Mouse (Mus musculus) ES-Bruce4 (cell line): ENCODE measurements around the gene Tnfsf10.
"Not testable (repeated sequence)": the region's sequence is repeated elsewhere in the genome, so short reads cannot be mapped to it uniquely, and the experiment has no call there.

Experiments
- CTCF ChIP-seq: IDR thresholded peaks from one replicate; pipeline ENCODE4 v1.8.1; 2011; ENCODE audit warnings: low read depth, low read length
- POLR2A ChIP-seq: IDR thresholded peaks from one replicate; pipeline ENCODE4 v1.8.1; 2011; ENCODE audit warnings: low read length; ENCODE audit not compliant: insufficient read depth

DNA sequence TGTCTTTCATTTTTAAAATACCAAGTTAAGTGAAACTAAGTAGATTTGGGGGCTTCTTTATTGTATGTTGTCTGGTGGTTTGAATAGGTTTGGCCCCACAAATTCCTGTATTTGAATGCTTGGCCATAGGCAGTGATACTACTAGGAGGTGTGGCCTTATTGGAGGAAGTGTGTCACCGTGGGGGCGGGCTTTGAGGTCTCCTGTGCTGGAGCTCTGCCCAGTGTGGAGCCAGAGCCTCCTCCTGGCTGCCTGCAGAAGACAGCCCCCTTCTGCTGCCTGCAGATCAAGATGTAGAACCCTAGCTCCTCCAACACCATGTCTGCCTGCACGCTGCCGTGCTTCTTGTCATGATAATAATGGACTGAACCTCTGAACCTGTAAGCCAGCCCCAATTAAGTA, 25.4 kb upstream of the Tnfsf10 start:
- not testable (repeated sequence) for TF ChIP-seq POLR2A, CTCF
